Mouse (Mus musculus) liver, adult 2 months (tissue): ENCODE results near the gene Cnn2.

Source experiments
- CTCF ChIP-seq: fragments of 200-500 bp; IDR thresholded peaks from 2 replicates; pipeline ENCODE4 v1.5.1; 2011; ENCODE audit warnings: low read depth, low read length, control low read depth
- POLR2A ChIP-seq: fragments of 200-500 bp; IDR thresholded peaks from 2 replicates; pipeline ENCODE4 v1.6.1; 2011; ENCODE audit warnings: low read length, control low read depth; ENCODE audit not compliant: insufficient read depth; ENCODE audit errors: extremely low read depth

DNA sequence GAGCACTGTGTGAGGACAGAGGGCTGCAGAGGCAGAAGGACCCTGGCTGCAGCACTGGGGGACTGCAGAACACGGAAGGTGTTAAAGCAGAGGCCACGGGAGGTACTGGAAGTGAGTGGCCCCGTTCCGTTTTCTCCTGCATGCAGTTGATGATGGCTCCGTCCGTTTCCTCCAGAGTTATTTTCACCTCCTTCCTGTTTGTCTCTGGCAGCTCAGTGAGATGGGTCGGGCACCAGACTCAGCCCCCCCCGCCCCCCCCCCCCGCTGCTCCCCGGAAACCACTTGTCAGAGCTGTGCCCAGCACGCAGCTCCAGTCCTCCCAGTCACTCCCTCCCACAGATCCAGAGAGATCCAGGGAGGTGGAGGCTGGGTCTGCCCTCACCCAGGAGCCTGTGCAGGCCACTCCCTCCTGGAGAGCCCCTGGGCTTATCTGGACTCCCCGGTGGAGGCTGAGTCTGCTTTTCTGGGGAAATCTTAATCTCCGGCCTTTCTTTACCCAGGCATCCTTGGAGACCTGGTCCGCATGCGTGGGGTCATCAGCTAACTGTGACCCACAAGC lies 30.4 kb downstream of the Cnn2 start:
- no peak for TF ChIP-seq CTCF
- no peak for TF ChIP-seq POLR2A
